Mouse (Mus musculus): ENCODE measurements at regions not wholly inside any gene's neighbourhood (a gene's known extent, or its start where the extent isn't known, plus 50 kb on each side); places are given as distances from the start of the nearest gene placed in this dataset.
A peak's percentile ranks its signal among the peaks of the same experiment; 100 is the strongest.

DNA sequence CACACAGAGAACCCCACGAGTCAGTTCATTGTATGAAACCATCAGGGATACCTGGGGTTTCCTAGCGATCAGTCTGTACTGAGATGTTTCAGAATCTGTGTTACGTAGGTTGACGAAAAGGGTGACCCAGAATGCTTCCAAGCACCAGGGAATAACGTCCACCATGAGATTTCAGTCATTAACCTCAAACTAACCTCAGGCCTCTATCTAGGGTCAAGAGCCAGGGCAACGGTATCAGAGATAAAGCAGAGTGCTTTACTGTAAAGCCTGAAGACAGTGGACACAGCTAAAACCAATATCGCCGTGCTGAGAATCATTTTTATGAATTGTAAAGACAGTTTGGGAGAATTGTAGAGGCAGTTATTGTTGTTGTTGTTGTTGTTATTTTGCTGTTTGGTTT is 52.9 kb upstream of the Errfi1 start:
- no peak overlapping the region for H3K27ac ChIP-seq (replicated peaks; ENCODE audit: low read depth, low read length)
- H3K9me3 ChIP-seq (replicated peaks; ENCODE audit: control insufficient read depth, low read length) = no peaks in the 10 kb centered on the region
- H3K4me3 ChIP-seq (ENCODE audit: low read depth, low read length) = no peak overlapping the region
- H3K27me3 ChIP-seq (ENCODE audit: control insufficient read depth, insufficient read depth, low read length) = no peaks in the 10 kb centered on the region
- no peak for DNase-seq (ENCODE audit: low spot score)
- H3K4me2 ChIP-seq (ENCODE audit: low read depth, low read length) = no peak overlapping the region
- no peaks in the 10 kb centered on the region for H3K36me3 ChIP-seq (replicated peaks; ENCODE audit: control insufficient read depth, insufficient read depth, low read depth, low read length)
- no peak overlapping the region for H3K9ac ChIP-seq (replicated peaks; ENCODE audit: low read length)
- ATAC-seq (replicated peaks; ENCODE audit: insufficient number of reproducible peaks, low FRiP score, low TSS enrichment, low read depth) = no peak
- 83% methylated on average over 8 of the region's 8 CpGs for WGBS
- H3K4me1 ChIP-seq (ENCODE audit: control insufficient read depth, insufficient read depth, low read length) = peaks cover 9% of the 10 kb centered on the region; the same call in 1 of the 2 replicates

DNA sequence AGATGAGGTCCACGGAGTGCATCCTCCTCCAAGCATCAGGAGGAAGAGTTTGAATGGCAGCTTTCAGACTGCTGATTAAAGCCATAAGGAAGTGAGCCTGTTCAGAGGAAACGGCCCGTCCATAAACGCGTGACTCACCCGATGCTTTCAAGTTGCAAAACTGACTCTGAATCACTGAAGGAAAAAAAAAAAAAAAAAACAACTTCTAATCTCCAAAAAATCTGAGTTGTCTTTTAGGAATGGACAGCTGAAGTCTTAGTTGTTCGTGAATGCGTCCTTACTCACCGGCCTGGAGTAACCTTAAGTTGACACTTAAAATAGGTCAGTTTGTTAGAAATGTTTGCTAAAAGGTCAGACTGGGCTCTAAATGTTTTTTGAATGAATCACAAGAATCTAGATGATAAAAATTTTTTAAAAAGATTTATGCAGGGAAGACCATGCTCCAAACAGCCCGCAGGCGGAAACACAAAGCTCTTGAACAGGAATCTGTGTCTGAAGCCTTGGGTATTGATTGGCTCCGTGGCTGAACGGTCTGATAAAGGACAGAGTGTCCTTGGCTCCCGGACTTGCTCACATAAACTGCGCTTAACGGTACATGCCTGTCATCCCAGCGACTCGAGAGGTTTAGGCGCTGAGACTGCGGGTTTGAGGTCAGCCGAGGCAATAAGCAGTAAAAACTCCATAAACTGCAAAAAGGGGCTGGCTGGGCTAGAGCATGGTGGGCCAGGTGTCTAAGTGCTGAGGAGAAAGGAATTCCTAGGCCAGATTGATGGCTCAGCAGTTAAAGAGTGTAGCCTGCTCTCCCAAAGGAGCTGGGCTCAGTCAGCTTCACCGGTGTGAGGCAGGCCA is 53.9 kb upstream of the Errfi1 start:
- peak; percentile 49 for DNase-seq (ENCODE audit: low spot score)
- Histone ChIP-seq H3K4me1 (ENCODE audit: control insufficient read depth, insufficient read depth, low read length) (peaks cover 10% of the 10 kb centered on the region; the same call in 1 of the 2 replicates), H3K36me3 (replicated peaks; ENCODE audit: control insufficient read depth, insufficient read depth, low read depth, low read length) (no peaks in the 10 kb centered on the region), H3K4me2 (ENCODE audit: low read depth, low read length) (no peak overlapping the region), H3K9ac (replicated peaks; ENCODE audit: low read length) (no peak overlapping the region; the same call in 1 of the 2 replicates), H3K27me3 (ENCODE audit: control insufficient read depth, insufficient read depth, low read length) (no peaks in the 10 kb centered on the region), H3K4me3 (ENCODE audit: low read depth, low read length) (no peak overlapping the region), H3K9me3 (replicated peaks; ENCODE audit: control insufficient read depth, low read length) (no peaks in the 10 kb centered on the region), H3K27ac (replicated peaks; ENCODE audit: low read depth, low read length) (no peak overlapping the region)
- 47% methylated on average over 22 of the region's 22 CpGs for WGBS
- ATAC-seq (replicated peaks; ENCODE audit: insufficient number of reproducible peaks, low FRiP score, low TSS enrichment, low read depth) = no peak

DNA sequence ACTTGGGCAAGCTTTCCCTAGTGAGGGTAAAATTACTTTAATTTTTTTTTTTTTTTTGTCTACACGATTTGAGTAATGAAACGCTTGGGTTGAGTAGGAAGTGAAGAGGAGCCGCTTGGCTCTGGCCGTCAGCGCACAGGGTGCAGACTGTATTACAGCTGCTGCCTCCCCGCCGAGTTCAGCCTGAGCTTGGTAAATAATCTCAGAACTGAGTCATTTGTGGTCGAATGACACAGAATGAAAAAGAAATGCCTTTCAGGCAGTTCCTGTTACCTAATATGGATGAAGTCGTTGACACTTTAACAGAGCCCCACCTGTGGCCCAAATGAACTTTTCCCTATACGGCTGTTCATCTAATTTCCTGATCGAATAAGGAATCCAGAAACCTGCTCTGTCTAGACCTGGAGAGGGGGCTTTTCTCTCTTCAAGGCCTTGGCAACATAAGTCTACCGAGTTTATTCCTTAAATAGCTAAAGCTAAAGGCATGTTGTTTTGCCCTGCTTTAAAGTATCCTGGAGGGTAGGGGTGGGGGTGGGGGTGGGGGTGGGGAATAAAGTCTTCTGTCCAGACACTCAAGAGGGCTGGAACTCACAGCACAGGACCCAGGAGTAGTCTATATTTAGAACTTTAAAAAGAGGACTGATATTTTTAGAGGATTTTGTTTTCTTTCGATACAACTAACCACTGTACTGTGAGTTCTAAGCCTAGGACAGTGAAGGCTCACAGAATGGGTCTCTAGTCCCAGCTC is 54.8 kb upstream of the Errfi1 start:
- H3K9me3 ChIP-seq (replicated peaks; ENCODE audit: control insufficient read depth, low read length) = no peaks in the 10 kb centered on the region
- no peak overlapping the region for H3K4me3 ChIP-seq (ENCODE audit: low read depth, low read length)
- H3K27ac ChIP-seq (replicated peaks; ENCODE audit: low read depth, low read length) = no peak overlapping the region
- no peak overlapping the region for H3K4me2 ChIP-seq (ENCODE audit: low read depth, low read length)
- no peak for ATAC-seq (replicated peaks; ENCODE audit: insufficient number of reproducible peaks, low FRiP score, low TSS enrichment, low read depth)
- H3K9ac ChIP-seq (replicated peaks; ENCODE audit: low read length) = no peak overlapping the region
- WGBS = 34% methylated on average over 13 of the region's 13 CpGs
- H3K27me3 ChIP-seq (ENCODE audit: control insufficient read depth, insufficient read depth, low read length) = no peaks in the 10 kb centered on the region
- no peaks in the 10 kb centered on the region for H3K36me3 ChIP-seq (replicated peaks; ENCODE audit: control insufficient read depth, insufficient read depth, low read depth, low read length)
- H3K4me1 ChIP-seq (ENCODE audit: control insufficient read depth, insufficient read depth, low read length) = peaks cover 18% of the 10 kb centered on the region
- no peak for DNase-seq (ENCODE audit: low spot score)

- 91% methylated on average over 8 of the region's 8 CpGs for WGBS
- no peak overlapping the region for H3K9ac ChIP-seq (replicated peaks; ENCODE audit: low read length)
- no peaks in the 10 kb centered on the region for H3K27me3 ChIP-seq (ENCODE audit: control insufficient read depth, insufficient read depth, low read length)
- no peaks in the 10 kb centered on the region for H3K9me3 ChIP-seq (replicated peaks; ENCODE audit: control insufficient read depth, low read length)
- H3K27ac ChIP-seq (replicated peaks; ENCODE audit: low read depth, low read length) = no peak overlapping the region
- no peak for DNase-seq (ENCODE audit: low spot score)
- H3K4me1 ChIP-seq (ENCODE audit: control insufficient read depth, insufficient read depth, low read length) = peaks cover 18% of the 10 kb centered on the region
- ATAC-seq (replicated peaks; ENCODE audit: insufficient number of reproducible peaks, low FRiP score, low TSS enrichment, low read depth) = no peak
- no peaks in the 10 kb centered on the region for H3K36me3 ChIP-seq (replicated peaks; ENCODE audit: control insufficient read depth, insufficient read depth, low read depth, low read length)
- H3K4me2 ChIP-seq (ENCODE audit: low read depth, low read length) = no peak overlapping the region
- no peak overlapping the region for H3K4me3 ChIP-seq (ENCODE audit: low read depth, low read length)
Observed at GRCm38 (mm10) chr4:150798281-150798680, 55.4 kb upstream of the Errfi1 start.

GRCm38 (mm10) chr4:150797057-150797456 is 56.7 kb upstream of the Errfi1 start:
- Histone ChIP-seq H3K27me3 (ENCODE audit: control insufficient read depth, insufficient read depth, low read length) (no peaks in the 10 kb centered on the region), H3K4me1 (ENCODE audit: control insufficient read depth, insufficient read depth, low read length) (peaks cover 18% of the 10 kb centered on the region), H3K9ac (replicated peaks; ENCODE audit: low read length) (no peak overlapping the region), H3K4me2 (ENCODE audit: low read depth, low read length) (no peak overlapping the region), H3K36me3 (replicated peaks; ENCODE audit: control insufficient read depth, insufficient read depth, low read depth, low read length) (no peaks in the 10 kb centered on the region), H3K9me3 (replicated peaks; ENCODE audit: control insufficient read depth, low read length) (no peaks in the 10 kb centered on the region), H3K27ac (replicated peaks; ENCODE audit: low read depth, low read length) (no peak overlapping the region), H3K4me3 (ENCODE audit: low read depth, low read length) (no peak overlapping the region)
- 87% methylated on average over 3 of the region's 3 CpGs for WGBS
- no peak for DNase-seq (ENCODE audit: low spot score)
- ATAC-seq (replicated peaks; ENCODE audit: insufficient number of reproducible peaks, low FRiP score, low TSS enrichment, low read depth) = no peak

DNA sequence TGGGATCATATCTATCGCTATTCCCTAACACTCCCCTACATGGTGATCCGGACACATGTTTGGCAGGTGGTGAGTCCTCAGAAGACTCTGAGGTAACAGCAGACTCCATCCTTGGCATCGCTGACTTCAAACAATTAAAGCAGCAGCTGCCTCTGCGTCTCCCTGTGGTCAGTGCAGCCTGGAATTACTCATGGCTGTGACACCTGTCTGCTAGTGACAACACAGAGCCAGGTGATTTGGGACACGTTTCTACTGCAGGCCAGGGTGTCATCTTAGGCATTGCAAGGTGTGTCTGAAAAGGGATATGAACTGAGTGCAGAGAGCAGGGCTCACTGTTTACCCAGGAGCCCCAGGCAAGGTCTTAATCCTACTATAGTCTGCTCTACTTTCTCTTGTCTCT is 58.8 kb upstream of the Errfi1 start:
- H3K27me3 ChIP-seq (ENCODE audit: control insufficient read depth, insufficient read depth, low read length) = no peaks in the 10 kb centered on the region
- DNase-seq (ENCODE audit: low spot score) = no peak
- ATAC-seq (replicated peaks; ENCODE audit: insufficient number of reproducible peaks, low FRiP score, low TSS enrichment, low read depth) = no peak
- WGBS = 41% methylated on average over 5 of the region's 5 CpGs
- H3K4me2 ChIP-seq (ENCODE audit: low read depth, low read length) = no peak overlapping the region
- H3K4me1 ChIP-seq (ENCODE audit: control insufficient read depth, insufficient read depth, low read length) = peaks cover 15% of the 10 kb centered on the region
- H3K4me3 ChIP-seq (ENCODE audit: low read depth, low read length) = no peak overlapping the region
- no peak overlapping the region for H3K27ac ChIP-seq (replicated peaks; ENCODE audit: low read depth, low read length)
- H3K9me3 ChIP-seq (replicated peaks; ENCODE audit: control insufficient read depth, low read length) = no peaks in the 10 kb centered on the region
- H3K9ac ChIP-seq (replicated peaks; ENCODE audit: low read length) = no peak overlapping the region
- H3K36me3 ChIP-seq (replicated peaks; ENCODE audit: control insufficient read depth, insufficient read depth, low read depth, low read length) = no peaks in the 10 kb centered on the region

- Histone ChIP-seq H3K4me2 (ENCODE audit: low read depth, low read length) (no peak overlapping the region; the same call in 1 of the 2 replicates), H3K9me3 (replicated peaks; ENCODE audit: control insufficient read depth, low read length) (no peaks in the 10 kb centered on the region), H3K4me1 (ENCODE audit: control insufficient read depth, insufficient read depth, low read length) (peaks cover 13% of the 10 kb centered on the region), H3K9ac (replicated peaks; ENCODE audit: low read length) (no peak overlapping the region), H3K27ac (replicated peaks; ENCODE audit: low read depth, low read length) (no peak overlapping the region), H3K4me3 (ENCODE audit: low read depth, low read length) (no peak overlapping the region), H3K27me3 (ENCODE audit: control insufficient read depth, insufficient read depth, low read length) (no peaks in the 10 kb centered on the region), H3K36me3 (replicated peaks; ENCODE audit: control insufficient read depth, insufficient read depth, low read depth, low read length) (no peaks in the 10 kb centered on the region)
- 27% methylated on average over 9 of the region's 9 CpGs for WGBS
- DNase-seq (ENCODE audit: low spot score) (peak; percentile 62), ATAC-seq (replicated peaks; ENCODE audit: insufficient number of reproducible peaks, low FRiP score, low TSS enrichment, low read depth) (peak; percentile 72; the same call in 1 of the 2 replicates)
Observed at GRCm38 (mm10) chr4:150794257-150794794, 59.4 kb upstream of the Errfi1 start.

DNA sequence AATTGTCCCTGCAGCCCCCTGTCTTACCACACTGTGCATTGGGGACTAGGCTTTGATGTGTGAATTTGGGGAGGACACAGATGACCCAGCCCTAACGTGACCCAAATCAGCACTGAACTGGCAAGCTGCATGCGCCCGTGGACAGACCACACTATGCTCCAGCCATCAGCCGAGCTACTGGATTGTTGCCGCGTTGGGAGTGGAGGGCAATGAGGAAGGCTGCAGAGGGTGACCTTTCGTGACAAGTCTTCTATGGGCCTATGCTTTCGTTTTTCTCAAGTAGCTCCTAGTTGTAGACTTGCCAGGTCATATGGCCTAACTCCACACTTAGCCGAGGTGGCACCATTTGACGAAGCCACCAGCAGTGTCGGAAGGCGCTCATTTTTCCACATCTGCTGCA is 60.6 kb upstream of the Errfi1 start:
- Histone ChIP-seq H3K27me3 (ENCODE audit: control insufficient read depth, insufficient read depth, low read length) (no peaks in the 10 kb centered on the region), H3K4me1 (ENCODE audit: control insufficient read depth, insufficient read depth, low read length) (peaks cover 9% of the 10 kb centered on the region), H3K27ac (replicated peaks; ENCODE audit: low read depth, low read length) (no peak overlapping the region), H3K36me3 (replicated peaks; ENCODE audit: control insufficient read depth, insufficient read depth, low read depth, low read length) (no peaks in the 10 kb centered on the region), H3K9ac (replicated peaks; ENCODE audit: low read length) (no peak overlapping the region), H3K4me2 (ENCODE audit: low read depth, low read length) (no peak overlapping the region), H3K9me3 (replicated peaks; ENCODE audit: control insufficient read depth, low read length) (no peaks in the 10 kb centered on the region), H3K4me3 (ENCODE audit: low read depth, low read length) (no peak overlapping the region)
- no peak for DNase-seq (ENCODE audit: low spot score)
- 75% methylated on average over 12 of the region's 12 CpGs for WGBS
- ATAC-seq (replicated peaks; ENCODE audit: insufficient number of reproducible peaks, low FRiP score, low TSS enrichment, low read depth) = no peak

Measured in embryonic facial prominence, embryonic 11.5 days (tissue).